Mouse (Mus musculus) heart, embryonic 14.5 days (tissue): ENCODE data around the gene Fads3. TPM values are rescaled to one million over a fixed set of nuclear protein-coding genes. Genes with fewer than 3 reads are reported as not detected.

Experiments used
- ATAC-seq: fragments of 200-750 bp; cut with Nextera tagmentation; 2 replicates; pipeline ENCODE4 v1.8.0; 2017; ENCODE audit warnings: low read depth, moderate TSS enrichment; ENCODE audit not compliant: insufficient number of reproducible peaks, insufficient read depth, low FRiP score
- H3K27ac ChIP-seq, 2 experiments: fragments of 200-500 bp in 1 of 2; fragments of 300-500 bp in 1 of 2; sonication (generic) in 1 of 2; replicated peaks in 1 of 2; 2 replicates each; pipeline ENCODE4 v1.5.1; 2012 to 2014; ENCODE audit warnings: low read depth in 2 of 2, low read length in 2 of 2, control low read depth in 1 of 2, mild to moderate bottlenecking in 1 of 2, mixed read lengths in 1 of 2; ENCODE audit not compliant: control insufficient read depth in 1 of 2, insufficient read depth in 1 of 2
- H3K27me3 ChIP-seq: fragments of 300-500 bp; sonication (generic); 2 replicates; pipeline ENCODE4 v1.6.1; 2014; ENCODE audit warnings: mild to moderate bottlenecking, low read length, control low read depth; ENCODE audit not compliant: control insufficient read depth, insufficient read depth
- H3K36me3 ChIP-seq: fragments of 300-500 bp; sonication (generic); 2 replicates; pipeline ENCODE4 v1.6.1; 2014; ENCODE audit warnings: mild to moderate bottlenecking, control low read depth, low read length, mixed read lengths; ENCODE audit not compliant: control insufficient read depth, insufficient read depth
- H3K4me1 ChIP-seq, 2 experiments: fragments of 200-500 bp in 1 of 2; fragments of 300-500 bp in 1 of 2; sonication (generic) in 1 of 2; 2 replicates each; pipeline ENCODE4 v1.6.1; 2012 to 2014; ENCODE audit warnings: low read length in 2 of 2, control low read depth in 1 of 2, mixed read lengths in 1 of 2; ENCODE audit not compliant: control insufficient read depth in 2 of 2, insufficient read depth in 2 of 2
- H3K4me2 ChIP-seq: fragments of 300-500 bp; sonication (generic); 2 replicates; pipeline ENCODE4 v1.6.1; 2014; ENCODE audit warnings: mild to moderate bottlenecking, low read length
- H3K4me3 ChIP-seq, 2 experiments: fragments of 200-500 bp in 1 of 2; fragments of 300-500 bp in 1 of 2; sonication (generic) in 1 of 2; 2 replicates each; pipeline ENCODE4 v1.5.1; 2012 to 2014; ENCODE audit warnings: low read length in 2 of 2, mild to moderate bottlenecking in 2 of 2, control low read depth in 1 of 2, low read depth in 1 of 2, moderate library complexity in 1 of 2; ENCODE audit not compliant: control insufficient read depth in 1 of 2, insufficient read depth in 1 of 2
- H3K9ac ChIP-seq: fragments of 300-500 bp; sonication (generic); 2 replicates; pipeline ENCODE4 v1.6.1; 2014; ENCODE audit warnings: mild to moderate bottlenecking, low read length
- H3K9me3 ChIP-seq: fragments of 300-500 bp; sonication (generic); 2 replicates; pipeline ENCODE4 v1.6.1; 2016; ENCODE audit warnings: low read length, control low read depth; ENCODE audit not compliant: control insufficient read depth
- WGBS: fragments of 180-500 bp; shearing (Covaris S2); extraction: QIAGEN DNeasy Blood & Tissue Kit; methylation state at CpG from one replicate; pipeline ENCODE4 v1.1.7; 2014; 5-methylcytosine and 5-hydroxymethylcytosine counted together
- polyA plus RNA-seq: library from polyadenylated mRNA; unstranded; fragments of >200 nt; fragmentation: Nextera tagmentation; extraction: Ambion mirVana; gene quantifications from 2 replicates; pipeline ENCODE4 v1.2.1, GENCODE M21; 2014

The Fads3 gene
- polyA plus RNA-seq, 1 experiment from 2014 or later, result 32.5 TPM

DNA sequence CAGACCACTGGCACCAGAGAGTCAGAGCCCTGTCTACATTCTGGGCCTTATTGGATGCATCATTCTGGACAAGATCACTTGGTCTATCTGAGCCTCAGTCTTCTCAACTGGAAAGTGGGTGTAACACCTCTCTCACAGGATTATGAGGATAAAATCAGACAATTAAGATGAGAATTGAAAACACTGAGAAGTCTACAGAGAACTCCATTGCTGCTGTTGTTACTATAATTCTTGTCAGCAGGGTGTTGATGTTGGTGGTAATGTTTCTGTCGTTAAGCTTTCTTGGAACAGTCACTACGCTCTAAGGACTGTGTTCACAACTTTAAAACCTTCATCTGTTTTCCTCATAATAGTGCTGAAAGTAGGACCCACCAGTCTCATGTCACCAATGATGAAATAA, 65.3 kb downstream of the Fads3 start:
- 86% methylated on average over 2 of the region's 2 CpGs for WGBS

DNA sequence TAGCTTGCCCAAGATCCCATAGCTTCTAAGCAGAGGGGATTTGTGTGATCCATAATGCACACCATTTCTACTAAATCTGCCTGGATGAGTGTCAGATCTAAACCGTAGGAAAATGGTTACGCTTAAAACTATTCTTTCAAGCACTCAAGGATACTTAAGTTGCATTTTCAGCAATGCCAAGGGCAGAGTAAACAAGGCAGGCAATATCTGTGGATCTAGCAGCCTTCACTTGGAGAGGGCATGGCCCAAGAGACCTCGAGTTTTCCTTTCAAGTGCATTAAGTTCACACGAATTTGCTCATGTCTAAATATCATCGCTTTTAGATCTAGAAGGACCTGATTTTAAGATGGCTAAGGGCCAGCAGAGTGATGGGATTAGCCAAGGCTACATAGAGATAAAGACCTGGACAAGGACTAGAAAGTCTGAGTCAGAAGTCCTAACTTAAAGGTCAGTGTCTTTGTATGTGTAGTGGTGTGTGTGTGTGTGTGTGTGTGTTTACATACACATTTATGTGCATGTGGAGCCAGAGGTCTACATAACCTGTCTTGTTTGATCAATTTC, 65.8 kb downstream of the Fads3 start:
- Histone ChIP-seq H3K27me3 (no peaks in the 10 kb centered on the region), H3K4me1 (peaks cover 0 to 5% of the 10 kb centered on the region in 2 experiments; a peak in 3 of 4 replicates), H3K27ac (no peak overlapping the region), H3K9ac (no peak overlapping the region), H3K4me3 (no peak overlapping the region), H3K4me2 (no peak overlapping the region), H3K9me3 (no peaks in the 10 kb centered on the region), H3K36me3 (no peaks in the 10 kb centered on the region)
- 70% methylated on average over 5 of the region's 5 CpGs for WGBS
- no peak for ATAC-seq

More for the DNA sequence above, 65.3 kb downstream of the Fads3 start:
- no peaks in the 10 kb centered on the region for H3K27me3 ChIP-seq
- H3K9ac ChIP-seq, result no peak overlapping the region
- no peak for ATAC-seq
- H3K9me3 ChIP-seq, result no peaks in the 10 kb centered on the region
- H3K4me1 ChIP-seq, result peaks cover 0 to 7% of the 10 kb centered on the region in 2 experiments; a peak in 3 of 4 replicates
- no peak overlapping the region for H3K27ac ChIP-seq
- no peak overlapping the region for H3K4me3 ChIP-seq
- no peaks in the 10 kb centered on the region for H3K36me3 ChIP-seq
- no peak overlapping the region for H3K4me2 ChIP-seq

DNA sequence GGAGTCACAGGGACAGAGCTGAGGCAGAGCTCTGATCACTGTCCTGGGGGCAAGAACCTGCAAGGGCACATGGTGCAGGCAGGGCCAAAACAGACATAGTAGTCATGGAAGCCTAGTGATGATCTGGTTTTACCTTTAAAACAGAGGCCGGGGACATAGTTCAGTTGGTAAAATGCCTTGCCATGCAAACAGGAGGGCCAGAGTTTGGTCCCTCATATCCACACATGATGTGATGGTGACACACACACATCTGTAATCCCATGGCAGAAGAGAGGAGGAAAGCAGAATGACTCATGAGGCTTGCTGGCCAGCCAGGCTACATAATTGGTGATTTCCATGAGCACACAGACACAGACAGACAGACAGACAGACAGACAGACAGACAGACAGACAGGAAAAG, 66.8 kb downstream of the Fads3 start:
- 87% methylated on average over 1 of the region's 1 CpGs for WGBS
- no peak for ATAC-seq
- no peak overlapping the region for H3K4me3 ChIP-seq

DNA sequence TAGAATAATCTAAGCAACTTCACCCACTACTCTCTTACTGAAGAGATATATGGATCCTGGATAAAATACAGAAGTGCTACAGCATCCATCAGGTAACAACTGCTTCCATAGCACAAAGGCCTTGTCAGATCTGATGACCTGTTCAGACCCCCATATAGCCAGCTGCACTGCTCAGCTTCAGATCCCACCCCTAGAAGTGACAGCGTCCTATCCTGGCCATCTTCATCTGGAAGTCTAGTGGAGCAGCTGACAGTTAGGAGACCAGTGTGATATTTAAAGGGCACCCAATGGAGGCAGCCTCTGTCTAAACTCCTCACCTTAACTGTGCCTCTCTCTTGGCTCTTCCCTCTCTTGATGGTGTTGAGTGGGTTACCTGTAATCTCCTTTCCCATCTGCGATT, 67.3 kb downstream of the Fads3 start:
- no peak for ATAC-seq
- Histone ChIP-seq H3K36me3 (no peaks in the 10 kb centered on the region), H3K9me3 (no peaks in the 10 kb centered on the region), H3K27me3 (no peaks in the 10 kb centered on the region), H3K4me1 (no peaks in the 10 kb centered on the region), H3K9ac (no peak overlapping the region), H3K4me2 (no peak overlapping the region), H3K4me3 (no peak overlapping the region), H3K27ac (no peak overlapping the region)
- 76% methylated on average over 2 of the region's 2 CpGs for WGBS

More for the DNA sequence above, 66.8 kb downstream of the Fads3 start:
- Histone ChIP-seq H3K36me3 (no peaks in the 10 kb centered on the region), H3K4me1 (no peaks in the 10 kb centered on the region), H3K27me3 (no peaks in the 10 kb centered on the region), H3K9ac (no peak overlapping the region), H3K27ac (no peak overlapping the region), H3K9me3 (no peaks in the 10 kb centered on the region), H3K4me2 (no peak overlapping the region)

Other genes starting within 250 kb of the Fads3 start
- gene Scgb2a2, start 194.0 kb upstream of the Fads3 start, polyA plus RNA-seq, result not detected in 2 replicates
- gene Incenp, start 142.0 kb upstream of the Fads3 start, polyA plus RNA-seq, result 51.7 and 52.2 TPM in 2 replicates
- 1,816 and 1,859 TPM in 2 replicates for gene Fth1, start 61.0 kb upstream of the Fads3 start, polyA plus RNA-seq
- gene Best1, start 39.9 kb upstream of the Fads3 start, polyA plus RNA-seq, result 0.24 and 0.40 TPM in 2 replicates
- 27.6 and 27.7 TPM in 2 replicates for gene Rab3il1, start 39.9 kb upstream of the Fads3 start, polyA plus RNA-seq
- gene Fads2, start 60.2 kb downstream of the Fads3 start, polyA plus RNA-seq, result 11.4 and 15.0 TPM in 2 replicates
- gene Fads1, start 141.3 kb downstream of the Fads3 start, polyA plus RNA-seq, result 39.8 and 44.2 TPM in 2 replicates
- 458 and 491 TPM in 2 replicates for gene Tmem258, start 162.4 kb downstream of the Fads3 start, polyA plus RNA-seq
- gene Fen1, start 162.6 kb downstream of the Fads3 start, polyA plus RNA-seq, result 36.7 and 37.6 TPM in 2 replicates
- 7.8 and 10.8 TPM in 2 replicates for gene Myrf, start 199.2 kb downstream of the Fads3 start, polyA plus RNA-seq